Mouse (Mus musculus): ENCODE measurements around the gene Tmem189.

GRCm38 (mm10) chr2:167678600-167678999, 11.0 kb downstream of the Tmem189 start:
- TF ChIP-seq CTCF (IDR thresholded peaks at IDR 0.05; ENCODE audit: control insufficient read depth, insufficient read depth, low read length) (peak; percentile 72), POLR2A (IDR thresholded peaks at IDR 0.05; ENCODE audit: borderline replicate concordance, control insufficient read depth, low read depth, low read length) (no peak)

All from bone marrow, adult 2 months (tissue).